Mouse (Mus musculus) layer of hippocampus, adult 18-20 months (tissue): ENCODE measurements around the gene Dscam. TPM values are rescaled to one million over a fixed set of nuclear protein-coding genes. Genes with fewer than 3 reads are reported as not detected.

Source experiments
- DNase-seq, 2 experiments: peaks; one replicate each; pipeline ENCODE4 v3.0.0; 2022; ENCODE audit warnings: low spot score in 2 of 2
- total RNA-seq, 2 experiments: library from RNA; stranded (reverse); gene quantifications; 2 replicates each; pipeline ENCODE4 v1.2.3; 2021

The Dscam gene
- total RNA-seq, 2 experiments from 2014 or later: 35.7 to 36.8 TPM

DNA sequence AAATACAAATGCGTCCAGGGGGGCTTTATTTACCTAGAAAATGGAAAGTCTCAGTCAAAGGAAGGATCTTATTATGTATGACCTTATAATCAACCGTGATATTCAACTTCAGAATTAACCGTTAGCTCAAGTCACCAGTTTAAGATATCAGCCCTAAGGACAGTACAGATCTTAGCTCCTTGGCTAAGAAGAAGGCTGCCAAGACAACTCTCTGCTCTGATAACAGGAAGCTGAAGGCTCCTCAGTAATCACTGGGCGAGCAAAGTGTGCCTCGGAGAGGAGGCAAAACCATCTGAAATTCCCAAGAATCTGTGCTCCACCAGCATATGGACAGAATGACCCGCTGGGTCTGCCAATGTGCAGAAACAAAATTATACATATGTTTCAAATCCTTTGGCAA is 149.1 kb downstream of the Dscam start:
- no peak for DNase-seq

DNA sequence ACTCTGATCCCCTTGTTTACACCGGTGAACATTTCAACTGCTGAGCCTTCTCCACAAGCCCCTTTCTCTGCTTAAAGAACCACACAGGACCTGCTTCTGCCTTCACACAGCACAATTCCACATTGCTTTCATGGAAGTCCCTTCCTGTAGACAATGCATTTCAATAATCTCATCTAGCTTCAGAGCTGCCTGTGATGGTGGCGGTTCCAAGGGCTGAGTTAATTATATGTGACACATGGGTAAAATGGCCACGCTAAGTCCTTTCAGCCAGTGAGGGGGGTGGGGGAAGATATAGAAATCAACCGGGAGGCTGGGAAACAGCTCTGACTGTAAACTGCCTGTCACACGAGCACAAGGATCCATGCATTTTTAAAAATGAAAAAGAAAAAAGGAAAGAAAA is 152.2 kb downstream of the Dscam start:
- no peak for DNase-seq

DNA sequence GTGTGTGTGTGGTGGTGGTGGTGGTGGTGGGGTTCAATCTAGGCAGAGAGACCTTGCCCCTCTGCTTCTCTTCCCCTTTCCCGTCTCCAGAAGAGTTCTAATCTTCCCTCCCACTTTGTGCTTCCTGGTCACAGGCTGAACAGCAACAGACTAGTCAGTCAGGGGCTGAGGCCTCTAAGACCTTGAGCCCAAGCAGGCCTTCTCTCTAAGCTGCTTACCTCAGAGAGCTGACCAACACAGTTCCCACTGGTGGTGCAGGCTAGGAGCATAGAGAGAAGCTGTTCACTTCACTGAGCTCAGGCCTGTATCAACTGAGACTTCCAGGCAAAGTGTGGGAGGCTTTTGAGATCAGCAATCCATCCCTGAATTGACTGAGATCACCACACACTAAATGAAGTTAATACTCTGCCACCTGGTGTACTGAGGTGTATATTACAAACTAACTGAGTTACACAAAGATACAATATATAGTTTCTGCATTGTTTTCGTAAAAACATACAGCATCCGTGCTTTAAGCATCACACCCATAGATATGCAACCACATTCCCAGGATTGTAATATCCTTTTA is 153.3 kb downstream of the Dscam start:
- no peak for DNase-seq

DNA sequence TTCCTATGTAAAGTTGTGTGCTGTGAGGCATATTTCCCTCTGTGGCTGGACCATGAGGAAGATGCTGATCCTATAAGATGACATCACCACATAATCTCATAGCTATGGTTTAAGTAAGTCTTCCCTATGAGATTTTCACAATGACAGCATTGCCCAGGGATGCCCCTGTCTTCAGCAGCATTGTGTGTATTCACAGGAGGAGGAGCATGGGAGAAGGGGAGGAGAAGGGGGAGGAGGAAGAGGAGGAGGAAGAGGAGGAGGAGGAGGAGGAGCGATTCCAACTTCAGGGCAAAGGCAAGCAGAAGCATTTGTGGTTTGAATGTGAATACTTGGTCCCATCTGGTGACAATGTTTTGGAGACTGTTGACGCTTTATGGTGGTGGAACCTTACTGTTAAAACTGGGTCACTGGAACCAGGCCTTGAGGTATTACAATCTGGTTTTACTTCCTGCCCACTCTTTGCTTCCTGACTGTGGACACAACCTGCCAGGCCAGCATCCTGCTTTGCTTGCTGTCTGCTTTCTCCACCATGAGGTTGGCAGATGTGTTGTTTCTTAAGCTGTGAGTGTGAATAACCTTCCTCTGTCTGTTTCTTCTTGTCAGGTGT is 154.2 kb downstream of the Dscam start:
- DNase-seq: no peak

DNA sequence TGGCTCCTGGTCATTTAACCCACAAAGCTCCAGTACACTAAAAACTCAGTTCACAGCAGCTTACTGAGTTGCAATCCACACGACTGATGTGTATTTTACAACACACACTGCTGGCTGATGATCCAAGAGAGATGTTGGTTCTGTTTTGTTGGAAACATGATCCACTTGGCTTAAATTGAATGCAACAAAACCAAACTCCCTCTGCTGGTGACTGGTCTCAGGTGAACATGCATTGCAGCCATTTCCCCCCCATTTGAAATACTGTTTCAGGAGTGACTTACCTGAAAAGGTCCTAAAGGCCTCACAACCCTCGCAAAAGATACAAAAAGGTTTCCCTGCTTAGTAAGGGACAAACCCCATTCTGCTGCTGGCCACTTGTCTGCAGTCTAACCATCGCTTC is 156.2 kb downstream of the Dscam start:
- no peak for DNase-seq

DNA sequence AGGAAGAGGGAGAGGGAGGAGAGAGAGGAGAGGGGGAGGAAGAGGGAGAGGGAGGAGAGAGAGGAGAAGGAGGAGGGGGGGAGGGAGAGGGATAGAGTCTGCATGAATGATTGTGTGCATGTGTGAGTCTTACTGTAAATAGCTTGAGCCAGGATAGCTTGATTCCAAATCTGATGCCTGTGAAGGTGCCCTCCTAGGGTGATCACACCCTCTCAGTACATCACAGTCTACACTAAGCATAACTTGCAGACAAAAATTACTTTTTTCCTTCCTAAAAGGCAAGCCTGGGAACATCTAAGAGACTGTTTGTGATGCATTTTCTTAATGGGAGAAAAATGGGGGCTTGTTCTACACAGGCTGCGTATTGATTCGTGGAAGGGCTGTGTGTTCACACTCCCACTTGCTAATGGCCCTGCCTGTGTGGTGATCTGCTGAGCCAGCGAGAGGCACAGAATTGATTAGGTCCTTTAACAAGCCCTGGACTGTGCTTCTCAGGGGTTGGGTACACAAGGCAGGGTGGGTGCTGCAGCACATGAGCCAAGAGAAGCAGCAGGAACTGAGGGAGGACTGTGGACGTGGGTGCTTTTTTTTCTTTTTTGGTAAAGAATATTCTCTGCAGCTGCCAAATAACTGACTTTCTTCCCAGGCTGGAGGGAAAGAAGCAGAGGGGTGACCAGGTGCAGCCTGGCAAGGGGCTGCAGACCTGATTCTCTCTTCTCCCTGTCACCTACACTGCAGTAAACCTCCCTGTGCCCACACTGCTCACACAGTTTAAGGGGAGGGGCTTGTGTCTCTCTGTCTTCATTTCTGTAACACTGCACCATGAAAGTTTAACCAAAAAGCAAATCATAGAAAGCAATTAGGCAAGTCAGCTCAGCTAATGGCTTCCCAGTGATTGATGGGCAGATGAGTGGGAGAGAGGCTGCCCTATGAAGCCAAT is 161.2 kb downstream of the Dscam start:
- DNase-seq: peak; percentile 18 to 45

DNA sequence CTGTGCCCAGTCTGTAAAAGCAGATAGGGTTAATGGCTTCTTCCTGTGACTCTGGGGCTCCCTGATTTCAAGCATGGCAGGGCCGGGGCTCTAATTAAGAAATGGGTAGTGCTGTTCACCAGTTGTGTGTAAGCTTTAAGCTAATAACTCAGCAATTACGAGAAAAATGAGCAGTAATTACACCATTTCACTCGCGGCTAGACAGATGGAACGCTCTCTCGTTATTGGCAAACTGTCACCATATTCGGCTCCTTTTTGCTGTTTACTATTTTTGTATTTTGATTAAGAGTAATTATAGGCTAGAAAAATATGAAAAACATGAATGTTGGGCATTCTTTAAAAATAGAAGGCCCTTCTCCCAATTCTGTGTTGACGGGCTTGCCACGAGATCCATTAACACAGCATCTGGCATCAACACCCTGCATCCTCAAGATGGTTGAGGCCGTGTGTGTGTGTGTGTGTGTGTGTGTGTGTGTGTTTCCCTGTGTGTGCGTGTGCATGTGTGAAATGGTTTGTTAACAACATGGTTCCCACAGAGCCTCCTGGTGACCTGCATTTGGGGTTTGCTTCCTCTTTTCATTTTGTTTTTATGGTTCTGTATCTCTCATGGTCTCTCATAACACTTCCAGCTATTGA is 162.5 kb downstream of the Dscam start:
- DNase-seq: peak; percentile 22 to 70

DNA sequence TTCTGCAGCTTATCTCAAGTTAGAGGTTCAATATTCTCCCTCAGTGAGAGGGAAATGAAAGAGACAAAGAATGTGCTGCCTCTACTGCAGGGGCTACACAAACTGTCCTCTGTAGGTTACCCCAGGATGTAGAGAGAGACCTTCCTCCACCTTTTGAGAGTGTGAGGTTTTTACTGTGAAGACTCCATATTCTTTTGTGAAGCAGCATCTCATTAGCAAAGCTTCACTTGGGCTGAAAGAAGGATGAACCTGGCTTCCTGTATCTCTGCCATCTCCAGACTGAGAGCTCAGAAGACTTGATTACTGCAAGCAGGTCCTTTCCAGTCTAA is 163.7 kb downstream of the Dscam start:
- DNase-seq: no peak

DNA sequence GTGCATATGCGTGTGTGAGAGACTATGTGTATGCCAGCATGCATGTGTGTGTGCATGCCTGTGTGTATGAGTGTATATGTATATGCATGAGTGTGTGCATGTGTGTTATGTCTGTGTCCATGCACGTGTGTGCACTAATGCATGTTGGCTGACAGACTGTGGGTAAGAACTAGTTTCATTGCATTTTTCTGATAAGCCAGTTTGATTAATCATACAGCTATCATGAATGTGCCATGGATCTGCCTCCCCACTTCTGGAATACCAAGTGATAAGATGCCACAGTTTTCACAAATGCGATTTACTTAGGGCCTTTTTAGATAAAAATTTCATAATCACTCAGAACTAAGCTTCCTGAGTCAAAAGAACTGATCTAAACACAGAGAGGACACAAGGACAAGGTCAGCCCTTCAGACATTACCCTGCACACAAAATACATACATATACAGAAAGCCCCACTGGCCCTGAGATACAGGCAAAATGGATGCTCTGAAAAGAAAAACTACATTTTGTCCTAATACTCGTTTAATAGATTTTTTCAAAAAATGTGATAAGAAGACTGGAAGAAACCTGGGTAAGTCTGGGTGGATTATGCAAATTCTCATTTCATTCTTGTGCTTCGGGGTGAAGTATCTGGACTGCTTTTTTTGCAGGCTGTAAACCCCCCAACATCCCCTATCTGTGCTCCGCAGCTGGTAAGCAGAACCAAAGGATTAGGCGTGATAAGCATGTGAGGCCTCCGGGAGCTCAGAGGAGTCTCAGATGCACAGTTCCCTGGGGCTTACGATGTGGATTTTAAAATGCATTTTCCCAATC is 164.3 kb downstream of the Dscam start:
- DNase-seq: no peak

DNA sequence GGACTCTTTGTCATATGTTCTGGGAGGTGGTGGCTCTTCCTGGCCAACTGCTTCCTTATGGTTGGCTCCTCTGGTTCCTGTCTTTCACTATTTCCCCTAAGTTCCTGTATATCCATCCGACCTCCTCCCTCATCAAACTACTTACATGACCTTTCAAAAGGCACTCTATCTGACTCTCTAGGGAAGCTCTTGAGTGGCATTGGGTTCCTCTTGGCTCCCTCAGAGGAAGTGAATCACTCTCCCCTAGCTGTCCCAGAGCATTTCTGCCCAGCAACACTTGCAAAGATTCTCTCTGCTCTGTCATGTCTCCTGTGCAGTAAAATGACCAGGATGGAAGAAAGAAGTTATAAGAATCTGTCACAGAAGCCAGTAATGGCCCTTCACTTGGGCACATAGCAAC is 166.6 kb downstream of the Dscam start:
- no peak for DNase-seq

DNA sequence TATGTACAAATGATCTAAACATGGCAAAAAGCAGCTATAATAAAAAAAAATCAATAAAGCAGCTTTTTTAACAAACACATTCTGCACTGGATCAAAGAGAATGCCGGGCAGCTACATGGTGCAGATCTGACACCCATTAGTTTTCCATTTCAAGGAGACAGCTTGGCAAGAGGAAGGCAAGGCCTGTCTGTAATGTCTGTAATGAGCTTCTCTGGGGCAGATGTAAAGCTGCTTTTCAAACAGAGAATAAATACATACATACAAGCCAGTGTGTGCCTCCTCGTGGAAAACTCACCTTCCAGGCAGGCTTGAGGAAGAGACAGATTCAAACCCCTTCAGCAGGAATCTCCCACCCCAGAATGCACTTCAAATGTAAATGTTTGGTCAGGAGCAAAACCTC is 167.7 kb downstream of the Dscam start:
- DNase-seq: no peak

DNA sequence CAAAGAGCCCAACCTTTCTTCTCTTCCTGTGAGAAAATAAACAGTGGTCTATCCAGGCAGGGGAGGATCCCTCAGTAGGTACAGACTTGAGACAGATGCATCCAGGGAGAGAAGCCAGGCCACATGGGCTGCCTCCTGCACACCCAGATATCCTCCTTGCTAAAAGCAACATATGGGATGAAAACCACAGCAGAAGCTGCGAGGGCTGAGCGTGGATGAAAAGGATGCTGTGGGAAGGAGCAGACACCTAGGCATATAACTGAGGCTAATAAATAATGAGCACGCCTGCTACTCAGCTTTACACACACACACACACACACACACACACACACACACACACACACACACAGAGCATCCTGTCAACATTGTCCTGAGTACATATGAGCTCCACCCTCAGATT is 168.4 kb downstream of the Dscam start:
- peak; percentile 81 to 92 for DNase-seq

DNA sequence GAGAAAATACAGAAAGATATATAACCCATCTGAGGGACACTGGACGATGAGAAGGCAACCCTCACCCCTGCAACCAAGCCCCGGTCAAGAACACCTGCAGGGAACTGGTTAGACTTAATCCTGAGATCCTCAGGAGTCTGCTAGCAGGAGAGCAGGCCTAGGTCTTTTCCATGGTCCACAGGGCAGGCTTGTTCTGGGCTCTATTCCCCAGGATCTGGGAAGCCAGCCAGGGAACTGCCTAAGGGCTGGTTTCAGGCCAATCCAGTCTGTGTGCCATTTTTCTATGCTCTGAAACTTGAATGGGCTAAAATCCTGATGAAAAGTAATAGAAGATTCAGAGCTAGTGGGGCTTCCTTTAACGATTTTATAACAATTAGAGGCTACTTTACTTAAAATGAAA is 173.7 kb downstream of the Dscam start:
- peak; percentile 41 to 82 for DNase-seq

DNA sequence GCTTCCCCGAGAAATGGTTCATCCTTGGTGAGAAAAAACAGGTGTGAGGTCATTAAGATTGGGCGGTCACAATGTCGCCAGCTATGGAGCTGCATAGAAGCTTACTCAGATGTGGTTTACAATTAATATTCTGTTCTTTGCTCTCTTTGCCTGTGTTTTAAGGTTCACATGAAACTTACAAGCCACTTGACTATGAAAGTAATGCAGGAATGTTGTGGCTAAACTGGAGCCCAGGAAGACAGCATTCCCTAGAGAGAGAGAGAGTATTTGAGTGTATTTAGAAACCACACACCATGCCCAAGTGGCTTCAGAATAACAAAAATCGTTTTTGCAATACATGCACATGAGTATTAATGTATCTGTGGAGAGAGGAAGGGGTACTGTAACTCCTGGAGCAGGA is 174.7 kb downstream of the Dscam start:
- no peak for DNase-seq

DNA sequence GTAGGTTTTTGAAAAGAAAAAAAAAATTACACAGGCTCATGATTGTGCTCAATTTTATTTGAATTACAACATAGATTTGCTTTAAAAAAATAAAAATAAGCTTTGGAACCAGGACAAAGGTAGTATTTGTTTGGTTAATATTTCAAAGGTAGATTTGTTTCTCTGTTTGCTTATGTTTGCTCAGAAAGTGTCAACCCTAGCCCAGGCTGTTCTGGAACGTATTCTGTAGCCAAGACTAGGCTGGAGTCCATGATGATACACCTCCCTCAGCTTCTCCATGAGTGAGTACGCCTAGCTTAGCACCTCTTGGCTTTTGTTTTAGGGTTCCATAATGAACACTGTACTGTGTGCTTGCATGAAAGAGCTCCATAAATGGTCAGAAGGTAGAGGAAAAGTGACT is 183.2 kb downstream of the Dscam start:
- no peak for DNase-seq

DNA sequence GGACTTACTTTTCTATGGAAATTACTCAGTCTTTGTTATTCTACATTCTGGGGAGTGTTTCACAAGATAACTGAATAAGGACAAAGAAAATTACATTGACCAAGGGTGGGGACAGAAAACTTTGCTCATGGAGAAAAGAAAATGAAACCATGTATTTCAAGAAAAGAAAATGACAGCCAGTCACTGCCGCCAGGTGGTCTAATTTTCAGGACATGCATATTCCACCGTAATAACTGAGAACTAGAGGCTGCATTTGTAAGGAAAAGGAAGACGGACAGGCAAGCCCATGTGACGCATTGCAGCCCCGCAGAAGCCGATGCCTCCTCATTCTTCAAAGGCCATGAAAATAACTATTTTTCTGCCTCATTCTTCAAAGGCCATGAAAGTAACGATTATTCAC is 197.3 kb downstream of the Dscam start:
- no peak for DNase-seq

DNA sequence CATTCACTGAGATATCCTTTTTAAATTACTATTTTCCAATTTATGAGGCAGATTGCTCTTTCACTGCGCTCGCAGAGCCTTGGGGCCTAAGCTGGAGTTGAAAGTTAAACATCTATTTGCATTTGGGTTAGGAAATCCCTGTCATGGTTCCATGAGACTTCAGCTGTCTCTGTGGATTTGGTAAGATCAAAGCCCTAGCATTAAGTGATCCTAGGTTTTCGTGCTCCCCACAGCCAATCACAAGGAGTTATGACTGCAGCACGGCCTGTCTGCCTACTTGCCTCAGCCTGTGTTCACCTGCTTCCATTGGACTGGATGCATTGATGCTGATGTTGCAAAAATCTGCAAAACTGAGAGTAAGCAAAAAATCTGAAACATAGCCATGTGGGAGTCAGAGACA is 198.8 kb downstream of the Dscam start:
- DNase-seq: no peak

DNA sequence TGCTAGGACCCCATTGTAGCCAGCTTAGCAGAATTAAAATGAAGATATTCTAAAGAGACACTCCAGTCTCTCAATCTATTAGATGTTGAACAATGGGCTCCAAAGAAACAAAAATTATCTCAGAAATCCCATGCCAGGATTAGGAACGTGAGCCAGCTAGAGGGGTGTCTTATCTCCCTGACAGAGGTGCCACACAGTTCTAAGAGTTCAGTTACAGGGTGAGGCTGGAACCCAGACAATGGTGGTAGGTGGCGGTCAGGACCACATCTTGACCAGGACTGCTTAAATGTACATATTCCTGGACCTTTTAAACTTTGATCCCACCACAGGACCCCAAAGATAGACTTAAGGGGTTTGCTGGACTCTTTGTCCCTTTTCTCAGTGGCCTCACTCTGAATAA is 200.1 kb downstream of the Dscam start:
- DNase-seq: no peak

DNA sequence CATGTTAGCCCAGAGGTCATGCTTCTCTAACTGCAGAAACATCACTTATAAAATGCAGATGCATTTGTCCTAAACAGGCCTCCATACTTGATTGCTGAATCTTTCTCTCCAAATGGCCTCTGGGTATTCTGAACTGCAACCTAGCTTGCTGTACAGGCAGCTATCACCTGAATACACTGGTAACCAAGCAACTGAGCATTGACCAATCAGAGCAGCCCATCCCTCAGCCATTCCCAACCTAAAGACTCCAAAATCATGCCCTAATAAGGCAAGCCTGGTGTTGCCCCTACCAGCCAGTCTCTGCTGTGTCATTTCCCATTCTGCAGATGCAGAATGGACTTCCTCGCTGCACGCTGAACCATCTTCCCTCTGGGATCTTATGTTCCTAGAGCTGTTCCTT is 200.9 kb downstream of the Dscam start:
- DNase-seq: no peak

DNA sequence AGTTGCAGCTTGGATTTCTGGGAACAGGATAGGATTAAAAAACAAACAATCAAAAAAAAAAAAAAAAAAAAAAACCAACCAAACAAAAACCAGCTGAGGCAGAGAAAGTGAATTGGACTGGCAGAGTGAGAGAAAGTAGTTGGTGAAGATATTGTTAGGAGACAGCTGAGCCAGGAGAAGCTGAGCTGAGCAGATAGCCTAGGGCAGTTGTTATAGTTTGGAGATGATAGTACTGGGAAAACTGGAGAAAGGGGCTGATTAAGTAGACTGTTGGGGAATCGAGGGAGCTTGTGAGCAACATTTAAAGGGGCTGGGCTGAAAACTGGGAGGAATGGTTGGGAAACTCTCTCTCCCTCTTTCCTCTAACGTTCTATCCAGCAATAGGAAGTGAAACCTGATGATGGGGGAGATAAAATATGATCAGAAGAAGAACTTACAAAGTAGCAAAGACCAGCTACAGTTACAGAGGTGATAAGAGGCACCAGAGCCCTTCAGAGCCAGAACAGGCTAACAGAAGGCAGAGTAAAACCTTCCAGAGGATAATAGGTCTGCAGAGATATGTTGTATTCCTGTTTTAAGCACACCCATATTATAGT is 201.6 kb downstream of the Dscam start:
- DNase-seq: no peak

DNA sequence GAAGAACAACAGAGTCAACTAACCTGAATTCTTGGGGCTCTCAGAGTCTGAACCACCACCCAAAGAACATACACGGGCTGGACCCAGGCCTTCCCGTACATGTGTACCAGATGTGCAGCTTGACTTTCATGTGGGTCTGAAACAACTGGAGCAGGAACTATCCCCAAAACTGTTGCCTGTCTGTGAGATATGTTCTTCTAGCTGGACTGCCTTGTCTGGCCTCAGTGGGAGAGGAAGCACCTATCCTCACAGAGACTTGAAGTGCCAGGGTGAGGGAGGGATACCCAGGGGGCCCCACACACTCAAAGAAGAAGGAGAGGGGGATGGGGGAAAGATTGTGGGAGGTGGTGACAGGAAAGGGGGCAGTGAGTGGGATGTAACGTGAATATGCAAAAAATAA is 210.9 kb downstream of the Dscam start:
- no peak for DNase-seq
